Mouse (Mus musculus) spleen, embryonic (tissue): Measurements from ENCODE around the gene Il27ra.
"Not testable (repeated sequence)": the region's sequence is repeated elsewhere in the genome, so short reads cannot be mapped to it uniquely, and the experiment has no call there.

Experiments
- CTCF ChIA-PET: fragments of 350-600 bp; sonication (Branson Sonifier 250); formaldehyde crosslinking; loops from one replicate; lab custom pipeline; 2022; lab: Charles Lee

The Il27ra gene

GRCm38 (mm10) chr8:84023085-84023484 is 19.3 kb downstream of the Il27ra start:
- CTCF ChIA-PET = no interaction called here

GRCm38 (mm10) chr8:84021569-84021968 is 20.8 kb downstream of the Il27ra start:
- CTCF ChIA-PET = no interaction called here

GRCm38 (mm10) chr8:84021096-84021495 is 21.3 kb downstream of the Il27ra start, which contains the start of gene Palm3:
Gene Palm3 (plus strand): TSS chr8:84021471.
- CTCF ChIA-PET = no interaction called here

GRCm38 (mm10) chr8:84019738-84020137 is 22.7 kb downstream of the Il27ra start:
- CTCF ChIA-PET = no interaction called here

- CTCF ChIA-PET = no interaction called here
Measured at GRCm38 (mm10) chr8:84015833-84016232, 26.6 kb downstream of the Il27ra start.

GRCm38 (mm10) chr8:84012499-84013165 is 29.8 kb downstream of the Il27ra start:
- CTCF ChIA-PET = interaction anchor here (0.8 kb wide), 1 partner anchor 43 kb away, joined by 3 read pairs; no protein-coding TSS in a partner anchor

GRCm38 (mm10) chr8:84011705-84012498 is 30.5 kb downstream of the Il27ra start, which contains the start of gene 2210011C24Rik:
Gene 2210011C24Rik (minus strand): TSS chr8:84012171.
- CTCF ChIA-PET = interaction anchor here (0.8 kb wide), 1 partner anchor 42 kb away, joined by 3 read pairs; no protein-coding TSS in a partner anchor

- CTCF ChIA-PET = interaction anchor here (0.6 to 1.1 kb wide), 3 partner anchors 8 to 117 kb away, joined by 3 to 5 read pairs (median 3); no protein-coding TSS in a partner anchor
Measured at GRCm38 (mm10) chr8:84010625-84011611, 31.5 kb downstream of the Il27ra start.

- CTCF ChIA-PET = interaction anchor here (0.7 to 1.1 kb wide), 2 partner anchors 9 to 29 kb away, joined by 3 read pairs; no protein-coding TSS in a partner anchor
Measured at GRCm38 (mm10) chr8:84009876-84010275, 32.5 kb downstream of the Il27ra start.

- CTCF ChIA-PET = no interaction called here
Measured at GRCm38 (mm10) chr8:84008362-84008761, 34.0 kb downstream of the Il27ra start.

GRCm38 (mm10) chr8:84005502-84005901 is 36.9 kb downstream of the Il27ra start:
- CTCF ChIA-PET = not testable (repeated sequence)

GRCm38 (mm10) chr8:84004533-84005201 is 37.7 kb downstream of the Il27ra start:
- CTCF ChIA-PET = no interaction called here

- CTCF ChIA-PET = no interaction called here
Measured at GRCm38 (mm10) chr8:84003612-84004246, 38.7 kb downstream of the Il27ra start.

GRCm38 (mm10) chr8:84002957-84003611 is 39.3 kb downstream of the Il27ra start:
- CTCF ChIA-PET = no interaction called here

- CTCF ChIA-PET = no interaction called here
Measured at GRCm38 (mm10) chr8:84001281-84002000, 40.9 kb downstream of the Il27ra start, which contains the start of gene 1700067K01Rik. Gene 1700067K01Rik (plus strand): TSS chr8:84001502.

- CTCF ChIA-PET = no interaction called here
Measured at GRCm38 (mm10) chr8:83999825-84000224, 42.6 kb downstream of the Il27ra start.

- CTCF ChIA-PET = no interaction called here
Measured at GRCm38 (mm10) chr8:83999057-83999705, 43.2 kb downstream of the Il27ra start.
